Mouse (Mus musculus): ENCODE measurements around the gene Gm10322.

Gene Gm10322

GRCm38 (mm10) chr10:59615981-59616520 lies at the start of gene Gm10322:
TSS of gene Gm10322 (plus strand) at chr10:59616063.
- peak; percentile 41 to 56 for DNase-seq (ENCODE audit: low spot score in 2 of 2)

- no peak for DNase-seq (ENCODE audit: low spot score in 2 of 2)
Observed at GRCm38 (mm10) chr10:59566968-59567367, 48.9 kb upstream of the Gm10322 start.

- no peak for DNase-seq (ENCODE audit: low spot score in 2 of 2)
Observed at GRCm38 (mm10) chr10:59568665-59569480, 47.0 kb upstream of the Gm10322 start.

DNA sequence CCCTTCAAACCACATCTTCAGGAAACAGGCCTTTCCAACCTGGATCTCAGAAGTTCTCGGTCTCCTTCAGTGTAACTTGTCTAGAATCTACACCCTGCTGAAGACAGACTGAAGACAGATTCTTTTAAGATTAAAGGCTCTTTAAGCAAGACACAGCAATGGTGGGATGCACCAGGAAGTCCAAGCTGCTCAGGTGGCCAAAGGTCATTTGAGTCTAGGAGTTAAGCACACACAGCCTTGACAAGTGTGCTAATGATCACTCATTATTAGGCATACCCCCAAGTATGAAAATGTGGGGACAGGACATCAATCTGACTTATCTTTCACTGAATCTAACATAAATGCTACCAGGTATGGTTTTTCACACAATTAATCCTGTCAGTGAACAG lies 46.4 kb upstream of the Gm10322 start:
- no peak for DNase-seq (ENCODE audit: low spot score in 2 of 2)

DNA sequence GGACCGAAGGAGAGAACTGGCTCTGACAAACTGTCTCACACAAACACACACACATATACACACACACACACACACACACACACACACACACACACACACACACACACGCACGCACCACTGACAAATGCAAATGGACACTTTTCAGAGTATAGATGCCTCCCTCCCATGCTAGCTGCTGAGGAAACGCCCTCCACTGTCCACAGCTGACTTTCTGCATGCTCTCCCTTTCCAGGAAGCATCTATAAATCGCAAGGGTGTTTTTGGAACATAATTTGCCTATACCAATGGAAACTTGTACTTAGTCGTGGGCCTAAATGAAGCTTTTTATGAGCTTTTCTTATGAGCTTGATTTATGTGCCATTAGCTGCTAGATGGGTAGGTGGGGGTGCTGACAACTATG lies 45.5 kb upstream of the Gm10322 start:
- no peak for DNase-seq (ENCODE audit: low spot score in 2 of 2)

GRCm38 (mm10) chr10:59570780-59571179 lies 45.1 kb upstream of the Gm10322 start:
- no peak for DNase-seq (ENCODE audit: low spot score in 2 of 2)

- DNase-seq (ENCODE audit: low spot score in 2 of 2): no peak
Observed at GRCm38 (mm10) chr10:59571273-59571672, 44.6 kb upstream of the Gm10322 start.

DNA sequence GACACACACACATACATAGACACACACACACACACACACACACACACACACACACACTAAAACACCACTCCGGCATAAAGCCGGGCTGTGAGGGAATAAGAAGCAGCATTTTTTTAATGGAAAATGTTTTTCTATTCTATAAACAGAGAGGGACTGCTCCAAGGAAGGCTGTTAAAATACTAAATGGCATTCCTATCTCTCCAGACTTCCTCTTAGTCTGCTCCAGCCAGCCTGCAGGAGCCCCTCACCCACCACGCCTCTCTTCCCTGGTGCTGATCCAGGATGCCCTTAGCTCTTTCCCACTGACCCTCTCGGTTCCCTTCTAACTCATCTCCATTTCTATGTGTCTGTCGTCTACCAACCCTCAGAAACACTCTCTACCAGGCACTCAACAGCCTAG lies 43.9 kb upstream of the Gm10322 start:
- no peak for DNase-seq (ENCODE audit: low spot score in 2 of 2)

DNA sequence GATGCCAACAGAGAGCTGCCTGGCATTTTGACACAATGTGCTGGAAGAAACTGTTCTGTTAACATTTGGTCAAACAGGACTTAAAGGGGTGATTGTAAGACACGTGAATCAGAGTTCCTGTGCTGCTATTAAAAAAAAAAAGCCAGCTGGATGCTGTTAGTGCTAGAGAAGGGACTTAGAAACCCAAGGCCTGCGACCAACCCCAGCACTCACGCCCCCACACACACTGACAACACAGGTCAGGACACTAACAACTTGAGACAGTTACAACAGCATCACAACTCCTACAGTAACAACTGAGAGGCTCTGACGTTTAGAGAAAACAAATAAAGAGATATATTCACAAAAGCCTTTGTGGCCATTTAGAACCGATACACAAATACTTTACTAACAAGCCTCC lies 39.6 kb upstream of the Gm10322 start:
- no peak for DNase-seq (ENCODE audit: low spot score in 2 of 2)

- no peak for DNase-seq (ENCODE audit: low spot score in 2 of 2)
Observed at GRCm38 (mm10) chr10:59577871-59578801, 37.7 kb upstream of the Gm10322 start.

DNA sequence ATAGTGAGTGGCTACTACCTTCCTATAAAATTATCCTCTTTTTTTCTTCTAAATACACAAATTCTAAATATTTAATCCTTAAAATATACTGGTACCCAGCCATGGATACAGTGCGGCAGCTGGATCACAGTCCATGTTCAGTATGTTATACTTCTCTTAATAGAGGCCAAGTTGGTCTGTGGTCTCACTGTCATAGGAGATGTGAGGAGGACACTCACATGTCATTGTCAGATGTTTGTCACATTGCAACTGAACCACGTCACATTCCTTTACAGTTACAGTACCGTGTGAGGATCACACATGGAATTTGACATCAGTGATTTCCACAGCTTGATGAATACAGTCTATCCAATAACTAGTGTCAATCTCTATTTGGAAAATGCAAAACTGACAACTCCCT lies 36.2 kb upstream of the Gm10322 start:
- DNase-seq (ENCODE audit: low spot score in 2 of 2): no peak

DNA sequence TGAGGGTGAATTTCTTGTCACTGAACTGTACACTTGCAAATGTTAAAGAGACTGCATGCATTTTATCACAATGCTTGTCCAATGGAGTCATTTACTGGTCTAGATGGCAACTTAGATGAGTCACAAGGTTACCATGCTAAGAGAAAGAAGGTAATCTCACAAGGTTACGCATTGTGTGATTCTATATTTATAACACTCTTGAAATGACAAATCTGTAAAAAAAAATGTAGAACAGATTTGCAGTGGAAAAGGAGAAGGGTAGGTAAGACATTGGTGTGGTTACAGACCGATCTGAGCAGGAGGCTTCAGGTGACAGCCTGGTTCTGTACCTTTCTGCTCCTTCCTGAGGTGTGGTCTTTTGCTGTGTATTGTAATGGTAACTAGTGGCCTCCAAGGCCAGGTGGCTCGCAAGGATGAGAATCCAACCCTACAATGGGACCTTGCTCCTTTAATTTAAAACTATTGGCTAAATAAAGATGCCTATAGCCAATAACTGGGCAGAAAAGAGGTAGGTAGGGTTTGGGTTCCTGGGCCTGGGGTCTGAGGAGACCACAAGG lies 35.2 kb upstream of the Gm10322 start:
- no peak for DNase-seq (ENCODE audit: low spot score in 2 of 2)

DNA sequence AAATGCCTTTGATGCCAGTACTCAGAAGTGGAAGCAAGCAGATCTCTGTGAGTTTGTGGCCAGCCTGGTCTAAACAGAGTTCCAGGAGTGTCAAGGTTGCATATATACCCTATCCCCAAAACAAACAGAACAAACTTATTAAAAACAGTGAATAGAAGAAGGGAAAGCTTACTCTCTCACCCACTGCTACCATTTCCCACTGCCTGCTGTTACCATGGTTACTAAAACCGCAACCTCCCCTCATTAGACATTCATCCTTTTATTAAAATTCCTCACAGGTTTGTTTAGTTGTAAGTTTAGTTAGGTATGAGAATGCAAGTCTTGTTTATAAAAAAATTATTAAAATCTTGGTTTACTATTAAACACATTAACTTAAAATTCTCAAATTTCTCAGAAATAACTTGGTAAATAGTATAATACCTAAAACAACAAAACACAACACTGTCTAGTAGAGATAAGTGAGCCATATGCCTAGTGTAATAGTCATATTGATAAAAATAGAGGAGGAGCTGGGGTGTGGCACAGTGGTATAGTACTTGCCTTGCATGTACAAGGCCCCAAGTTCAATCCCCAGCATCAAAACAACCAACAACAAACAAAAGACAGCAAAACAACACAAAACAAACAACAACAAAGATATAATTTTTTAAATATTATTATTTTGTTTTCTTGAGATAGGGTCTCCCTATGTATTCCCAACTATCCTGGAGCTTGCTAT lies 33.9 kb upstream of the Gm10322 start:
- DNase-seq (ENCODE audit: low spot score in 2 of 2): no peak

DNA sequence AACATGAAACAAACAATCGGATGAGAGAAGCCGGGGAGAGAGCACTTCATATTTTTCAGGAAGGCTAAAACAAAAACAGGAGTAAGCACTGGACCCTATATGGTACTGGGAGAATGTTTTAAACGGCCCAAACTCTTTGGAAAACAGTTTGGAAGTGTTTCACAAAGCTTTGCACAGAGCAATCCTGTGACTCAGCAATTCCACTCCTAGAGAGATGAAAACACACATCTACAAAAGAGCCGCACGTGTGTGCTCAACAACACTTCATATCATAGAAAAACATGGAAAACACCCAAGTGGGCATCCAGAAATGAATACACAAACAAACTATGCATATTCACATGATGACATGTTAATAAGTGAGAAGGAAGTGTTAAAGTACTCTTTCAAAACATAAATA lies 30.2 kb upstream of the Gm10322 start:
- DNase-seq (ENCODE audit: low spot score in 2 of 2): no peak

GRCm38 (mm10) chr10:59586821-59587220 lies 29.0 kb upstream of the Gm10322 start:
- DNase-seq (ENCODE audit: low spot score in 2 of 2): no peak

DNA sequence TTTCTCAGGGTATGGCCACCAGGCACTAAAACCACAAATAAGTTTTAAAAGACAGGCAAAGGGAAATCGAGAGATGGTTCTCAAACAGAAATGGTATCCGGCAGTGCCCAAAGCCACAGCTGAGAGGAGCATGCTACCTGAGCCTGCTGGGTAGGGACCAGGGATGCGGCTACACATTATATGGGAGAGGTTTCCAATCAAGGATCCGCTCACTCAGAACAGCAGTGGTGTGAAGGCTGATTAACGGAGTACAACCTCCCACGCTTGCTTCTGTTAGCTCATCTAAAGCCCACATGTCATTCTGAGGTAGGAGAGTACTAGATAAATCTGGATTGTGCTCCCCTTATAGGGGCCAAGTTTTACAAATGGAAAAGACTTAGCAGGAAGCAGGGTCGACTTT lies 27.7 kb upstream of the Gm10322 start:
- DNase-seq (ENCODE audit: low spot score in 2 of 2): no peak

GRCm38 (mm10) chr10:59589420-59589819 lies 26.4 kb upstream of the Gm10322 start:
- no peak for DNase-seq (ENCODE audit: low spot score in 2 of 2)

GRCm38 (mm10) chr10:59589856-59590255 lies 26.0 kb upstream of the Gm10322 start:
- no peak for DNase-seq (ENCODE audit: low spot score in 2 of 2)

GRCm38 (mm10) chr10:59590606-59591005 lies 25.3 kb upstream of the Gm10322 start:
- DNase-seq (ENCODE audit: low spot score in 2 of 2): no peak

DNA sequence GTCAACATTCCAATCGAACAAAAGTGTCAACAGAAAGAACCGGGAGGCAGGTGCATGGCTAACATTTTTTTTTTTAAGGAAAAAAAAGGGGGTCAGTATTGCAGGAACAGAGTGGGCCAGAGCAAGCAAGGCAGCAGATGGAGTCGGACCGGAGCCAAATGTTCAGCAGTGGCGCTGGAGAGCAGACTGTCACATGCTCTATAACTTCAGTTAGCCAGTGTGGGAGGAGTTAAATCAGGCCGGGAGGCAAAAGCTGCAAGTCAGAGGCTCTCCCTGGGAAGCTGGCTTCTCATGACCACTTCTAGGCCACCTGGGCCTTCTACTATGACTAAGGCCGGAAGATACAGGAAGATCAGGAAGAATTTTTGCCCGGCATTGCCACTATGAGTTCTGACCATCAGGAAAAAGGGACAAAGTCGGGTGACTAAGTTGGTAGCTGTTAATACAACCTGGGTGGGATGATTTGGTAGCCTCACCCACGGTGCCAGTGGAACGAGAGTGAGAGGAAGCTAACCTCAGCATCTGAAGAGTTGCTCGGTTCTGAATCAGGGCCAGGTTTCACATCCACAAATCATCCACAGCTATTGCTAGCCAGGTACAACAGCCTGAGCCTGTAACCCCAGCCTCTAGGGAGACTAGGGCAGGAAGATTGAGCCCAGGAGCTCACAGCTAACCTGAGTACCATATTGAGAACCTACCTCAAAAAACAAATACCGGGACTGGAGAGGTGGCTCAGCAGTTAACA lies 21.9 kb upstream of the Gm10322 start:
- DNase-seq (ENCODE audit: low spot score in 2 of 2): peak; percentile 30 to 51

GRCm38 (mm10) chr10:59600516-59600915 lies 15.3 kb upstream of the Gm10322 start:
- DNase-seq (ENCODE audit: low spot score in 2 of 2): no peak
